Comparison of ENCODE assay signal across 28 mouse cellular contexts in the genomic region with DNA sequence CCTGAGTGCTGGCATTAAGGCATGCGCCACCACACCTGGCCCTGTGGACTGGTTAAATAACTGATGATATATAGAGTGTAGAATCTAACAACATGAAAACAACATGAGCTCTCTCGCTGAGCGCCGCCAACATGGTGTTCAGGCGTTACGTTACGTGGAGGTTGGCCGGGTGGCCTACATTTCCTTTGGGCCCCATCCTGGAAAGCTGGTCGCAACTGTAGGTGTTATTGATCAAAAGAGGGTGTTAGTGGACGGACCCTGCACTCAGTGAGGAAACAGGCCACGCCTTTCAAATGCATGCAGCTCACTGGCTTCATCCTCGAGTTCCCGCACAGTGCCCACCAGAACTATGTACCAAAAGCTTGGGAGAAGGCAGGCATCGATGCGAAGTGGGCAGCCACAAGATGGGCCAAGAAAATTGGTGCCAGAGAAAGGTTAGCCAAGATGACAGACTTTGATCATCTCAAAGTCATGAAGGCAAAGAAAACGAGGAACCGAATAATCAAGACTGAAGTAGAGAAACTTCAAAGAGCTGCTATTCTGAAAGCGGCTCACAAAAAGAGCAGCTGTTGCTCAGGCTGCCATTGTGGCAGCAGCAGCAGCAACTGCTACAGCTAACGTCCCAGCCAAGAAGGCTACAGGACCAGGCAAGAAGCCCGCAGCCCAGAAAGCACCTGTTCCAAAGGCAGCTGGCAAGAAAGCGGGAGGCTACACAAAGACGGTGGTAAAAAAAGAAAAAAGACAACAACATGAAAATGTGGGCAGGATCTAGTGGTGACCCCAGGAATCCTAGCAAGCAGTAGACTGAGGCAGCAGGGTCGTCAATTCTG. TPM values are rescaled to one million over a fixed set of nuclear protein-coding genes. Genes with fewer than 3 reads are reported as not detected.
A peak's percentile ranks its signal among the peaks of the same experiment; 100 is the strongest.
DNase-seq lines count a peak whose midpoint lies in the region; ATAC-seq and TF ChIP-seq lines count a peak whose summit lies in the region.
"Had no signal": no experiment of that assay in that cellular context is flagged by ENCODE, and none has a peak within 500 bp of the region (broad histone marks: within the 10 kb centered on the region; RNA-seq: fewer than 3 reads in every experiment).

No protein-coding gene starts in this region.

- no peak overlapping the region for H3K4me3 ChIP-seq in embryonic facial prominence, embryonic 14.5 days (ENCODE audit: low read depth, low read length)
- no peak overlapping the region for H3K4me3 ChIP-seq in embryonic facial prominence, embryonic 10.5 days
- no peak overlapping the region for H3K4me3 ChIP-seq in hindbrain, postnatal 0 days (ENCODE audit: low read length)
- no peak overlapping the region for H3K4me3 ChIP-seq in hindbrain, embryonic 16.5 days (ENCODE audit: low read length)
- H3K4me3 ChIP-seq: embryonic facial prominence, embryonic 12.5 days; layer of hippocampus, adult 2 months; neural tube, embryonic 12.5 days had no signal

- no peak overlapping the region for H3K4me2 ChIP-seq in embryonic facial prominence, embryonic 14.5 days (ENCODE audit: low read depth, low read length)
- H3K4me2 ChIP-seq in hindbrain, postnatal 0 days (ENCODE audit: low read depth, low read length): no peak overlapping the region
- H3K4me2 ChIP-seq in hindbrain, embryonic 16.5 days (ENCODE audit: low read length): no peak overlapping the region
- H3K4me2 ChIP-seq: embryonic facial prominence, embryonic 12.5 days; liver, embryonic 11.5 days; neural tube, embryonic 12.5 days had no signal

- peaks cover 56% of the 10 kb centered on the region for H3K36me3 ChIP-seq in embryonic facial prominence, embryonic 14.5 days (ENCODE audit: control insufficient read depth, insufficient read depth, low read length)
- peaks cover 66% of the 10 kb centered on the region for H3K36me3 ChIP-seq in embryonic facial prominence, embryonic 10.5 days (replicated peaks)
- H3K36me3 ChIP-seq in hindbrain, postnatal 0 days (ENCODE audit: insufficient read depth, low read length): peaks cover 4% of the 10 kb centered on the region; the same call in 1 of the 2 replicates
- H3K36me3 ChIP-seq in hindbrain, embryonic 16.5 days (ENCODE audit: control insufficient read depth, insufficient read depth, low read length): peaks cover 25% of the 10 kb centered on the region
- H3K36me3 ChIP-seq: G1E had no signal

- TF ChIP-seq CTCF in hindbrain, postnatal 0 days (IDR thresholded peaks at IDR 0.05; ENCODE audit: low read depth): no peak

- WGBS in embryonic facial prominence, embryonic 14.5 days: 87% methylated on average over 23 of the region's 23 CpGs
- 93% methylated on average over 23 of the region's 23 CpGs for WGBS in embryonic facial prominence, embryonic 10.5 days
- WGBS in hindbrain, postnatal 0 days: 79% methylated on average over 23 of the region's 23 CpGs
- 83% methylated on average over 23 of the region's 23 CpGs for WGBS in hindbrain, embryonic 16.5 days

- H3K27me3 ChIP-seq in embryonic facial prominence, embryonic 14.5 days (replicated peaks; ENCODE audit: control insufficient read depth, insufficient read depth, low read length): no peaks in the 10 kb centered on the region
- H3K27me3 ChIP-seq in embryonic facial prominence, embryonic 10.5 days (replicated peaks; ENCODE audit: low read depth, poor library complexity, severe bottlenecking): no peaks in the 10 kb centered on the region
- no peaks in the 10 kb centered on the region for H3K27me3 ChIP-seq in hindbrain, postnatal 0 days (ENCODE audit: insufficient read depth, low read length)
- no peaks in the 10 kb centered on the region for H3K27me3 ChIP-seq in hindbrain, embryonic 16.5 days (replicated peaks; ENCODE audit: control insufficient read depth, insufficient read depth, low read length)
- H3K27me3 ChIP-seq: embryonic facial prominence, embryonic 12.5 days; neural tube, embryonic 12.5 days had no signal

- no peaks in the 10 kb centered on the region for H3K4me1 ChIP-seq in embryonic facial prominence, embryonic 14.5 days (ENCODE audit: control insufficient read depth, insufficient read depth, low read length)
- no peaks in the 10 kb centered on the region for H3K4me1 ChIP-seq in embryonic facial prominence, embryonic 10.5 days
- H3K4me1 ChIP-seq in hindbrain, postnatal 0 days (ENCODE audit: insufficient read depth, low read length): no peaks in the 10 kb centered on the region
- H3K4me1 ChIP-seq in hindbrain, embryonic 16.5 days (ENCODE audit: control insufficient read depth, insufficient read depth, low read depth, low read length): no peaks in the 10 kb centered on the region
- H3K4me1 ChIP-seq: embryonic facial prominence, embryonic 12.5 days; neural tube, embryonic 12.5 days had no signal

- H3K27ac ChIP-seq in embryonic facial prominence, embryonic 14.5 days (replicated peaks; ENCODE audit: low read depth, low read length): no peak overlapping the region; the same call in 1 of the 2 replicates
- H3K27ac ChIP-seq in embryonic facial prominence, embryonic 10.5 days (replicated peaks): no peak overlapping the region
- H3K27ac ChIP-seq in hindbrain, postnatal 0 days: no peak overlapping the region
- no peak overlapping the region for H3K27ac ChIP-seq in hindbrain, embryonic 16.5 days (ENCODE audit: low read depth, low read length)
- H3K27ac ChIP-seq: embryonic facial prominence, embryonic 12.5 days; layer of hippocampus, adult 2 months; neural tube, embryonic 12.5 days had no signal

- peaks cover under 1% of the 10 kb centered on the region; the same call in 1 of the 2 replicates for H3K9me3 ChIP-seq in embryonic facial prominence, embryonic 14.5 days (ENCODE audit: control insufficient read depth, low read length)
- peaks cover 9% of the 10 kb centered on the region; the same call in 1 of the 2 replicates for H3K9me3 ChIP-seq in embryonic facial prominence, embryonic 10.5 days
- H3K9me3 ChIP-seq in hindbrain, postnatal 0 days (ENCODE audit: low read length): no peaks in the 10 kb centered on the region
- no peaks in the 10 kb centered on the region for H3K9me3 ChIP-seq in hindbrain, embryonic 16.5 days (ENCODE audit: control insufficient read depth, low read length)
- H3K9me3 ChIP-seq: embryonic facial prominence, embryonic 12.5 days; G1E had no signal

- no peak overlapping the region for H3K9ac ChIP-seq in embryonic facial prominence, embryonic 14.5 days (ENCODE audit: low read depth, low read length)
- H3K9ac ChIP-seq in hindbrain, postnatal 0 days (replicated peaks; ENCODE audit: low read length): no peak overlapping the region
- H3K9ac ChIP-seq in hindbrain, embryonic 16.5 days (ENCODE audit: low read depth, low read length): no peak overlapping the region
- H3K9ac ChIP-seq: embryonic facial prominence, embryonic 12.5 days; neural tube, embryonic 12.5 days had no signal

- peak; percentile 59 for DNase-seq in embryonic facial prominence, embryonic 14.5 days (ENCODE audit: low spot score)
- DNase-seq in embryonic facial prominence, embryonic 10.5 days (ENCODE audit: low spot score): no peak
- peak; percentile 24 for DNase-seq in hindbrain, postnatal 0 days (ENCODE audit: low spot score)
- peak; percentile 33 for DNase-seq in skeletal muscle tissue, adult 2 months (ENCODE audit: low read depth, low spot score)
- DNase-seq in thymus, postnatal 36 days: peak; percentile 59 to 84
- DNase-seq in adrenal gland, postnatal 4 days (ENCODE audit: low spot score in 2 of 2): no peak
- no peak for DNase-seq in T-cell, adult 2 months (ENCODE audit: low spot score)
- DNase-seq: cerebellum, adult 8-10 months; heart, postnatal 10 days; kidney, adult 2 months; kidney, postnatal 10 days; lung, adult 2 months; right cerebral cortex, adult 18-20 months had no signal

- no peak; the same call in 1 of the 2 replicates for ATAC-seq in embryonic facial prominence, embryonic 14.5 days (ENCODE audit: low read depth)
- ATAC-seq in hindbrain, postnatal 0 days: no peak
- ATAC-seq in hindbrain, embryonic 16.5 days: no peak

RNA-seq across cellular contexts. Expression of a gene that starts 9.1 kb away (rescaled TPM):
- 9.0 and 10.2 TPM in 2 replicates for polyA plus RNA-seq in embryonic facial prominence, embryonic 14.5 days (2014; fragmentation: Nextera tagmentation; extraction: Ambion mirVana)
- polyA plus RNA-seq in embryonic facial prominence, embryonic 10.5 days (2016; fragmentation: Nextera tagmentation; extraction: Ambion mirVana): 8.2 and 8.8 TPM in 2 replicates
- 9.2 and 11.7 TPM in 2 replicates for total RNA-seq in hindbrain, postnatal 0 days (2014; rRNA removed)
- 6.1 and 7.0 TPM in 2 replicates for polyA plus RNA-seq in hindbrain, postnatal 0 days (2015; fragmentation: Nextera tagmentation; extraction: Ambion mirVana)
- polyA plus RNA-seq in hindbrain, embryonic 16.5 days (2015; fragmentation: Nextera tagmentation; extraction: Ambion mirVana): 9.6 and 10.8 TPM in 2 replicates
- 10 to 100 TPM; 21.6 to 22.0 TPM for total RNA-seq in adrenal gland, postnatal 4 days (2021)
- polyA plus RNA-seq: G1E had no signal

RNA-seq across cellular contexts. Expression of a gene that starts 24.1 kb away (rescaled TPM):
- polyA plus RNA-seq in embryonic facial prominence, embryonic 14.5 days (2014; fragmentation: Nextera tagmentation; extraction: Ambion mirVana): 1.2 TPM in 2 replicates
- not detected in 2 replicates for polyA plus RNA-seq in embryonic facial prominence, embryonic 10.5 days (2016; fragmentation: Nextera tagmentation; extraction: Ambion mirVana)
- total RNA-seq in hindbrain, postnatal 0 days (2014; rRNA removed): not detected in 2 replicates
- polyA plus RNA-seq in hindbrain, postnatal 0 days (2015; fragmentation: Nextera tagmentation; extraction: Ambion mirVana): not detected in 2 replicates
- polyA plus RNA-seq in hindbrain, embryonic 16.5 days (2015; fragmentation: Nextera tagmentation; extraction: Ambion mirVana): not detected in 2 replicates
- not detected for total RNA-seq in adrenal gland, postnatal 4 days (2021)
- total RNA-seq: adrenal gland, adult 18-20 months; heart, postnatal 10 days; layer of hippocampus, adult 2 months; left cerebral cortex, postnatal 36 days had no signal
- polyA plus RNA-seq: cortical plate, adult 2 months; embryonic facial prominence, embryonic 12.5 days; forebrain, embryonic 16.5 days; G1E; hindbrain, embryonic 11.5 days; inflammation-experienced regulatory T-cells, adult 6 months; liver, embryonic 11.5 days; neural tube, embryonic 12.5 days; small intestine, adult 2 months; testis, adult 2 months had no signal

RNA-seq across cellular contexts. Expression of a gene that starts 38.6 kb away (rescaled TPM):
- polyA plus RNA-seq in embryonic facial prominence, embryonic 14.5 days (2014; fragmentation: Nextera tagmentation; extraction: Ambion mirVana): not detected in 2 replicates
- polyA plus RNA-seq in embryonic facial prominence, embryonic 10.5 days (2016; fragmentation: Nextera tagmentation; extraction: Ambion mirVana): 0.21 TPM in 1 of 2 replicates, not detected in the other
- not detected in 2 replicates for total RNA-seq in hindbrain, postnatal 0 days (2014; rRNA removed)
- polyA plus RNA-seq in hindbrain, postnatal 0 days (2015; fragmentation: Nextera tagmentation; extraction: Ambion mirVana): not detected in 2 replicates
- polyA plus RNA-seq in hindbrain, embryonic 16.5 days (2015; fragmentation: Nextera tagmentation; extraction: Ambion mirVana): not detected in 2 replicates
- total RNA-seq in adrenal gland, postnatal 4 days (2021): under 1 TPM in 1 of 2 experiments, not detected in 1; 0.28 TPM
- total RNA-seq: adrenal gland, adult 18-20 months; layer of hippocampus, adult 2 months; left cerebral cortex, postnatal 36 days; monocyte, adult 5-6 weeks had no signal
- polyA plus RNA-seq: cortical plate, adult 2 months; embryonic facial prominence, embryonic 12.5 days; forebrain, embryonic 16.5 days; G1E; hindbrain, embryonic 11.5 days; neural tube, embryonic 12.5 days had no signal

RNA-seq across cellular contexts. Expression of a gene that starts 50.8 kb away (rescaled TPM):
- polyA plus RNA-seq in embryonic facial prominence, embryonic 14.5 days (2014; fragmentation: Nextera tagmentation; extraction: Ambion mirVana): not detected in 2 replicates
- not detected in 2 replicates for polyA plus RNA-seq in embryonic facial prominence, embryonic 10.5 days (2016; fragmentation: Nextera tagmentation; extraction: Ambion mirVana)
- not detected in 2 replicates for total RNA-seq in hindbrain, postnatal 0 days (2014; rRNA removed)
- polyA plus RNA-seq in hindbrain, postnatal 0 days (2015; fragmentation: Nextera tagmentation; extraction: Ambion mirVana): 0.86 and 0.89 TPM in 2 replicates
- polyA plus RNA-seq in hindbrain, embryonic 16.5 days (2015; fragmentation: Nextera tagmentation; extraction: Ambion mirVana): 1.4 and 2.0 TPM in 2 replicates
- total RNA-seq in adrenal gland, postnatal 4 days (2021): under 1 TPM in 1 of 2 experiments, not detected in 1; 0.20 TPM
- total RNA-seq: adrenal gland, adult 18-20 months; heart, postnatal 10 days; layer of hippocampus, adult 2 months; left cerebral cortex, postnatal 36 days; monocyte, adult 5-6 weeks had no signal
- polyA plus RNA-seq: cortical plate, adult 2 months; embryonic facial prominence, embryonic 12.5 days; hindbrain, embryonic 11.5 days; liver, embryonic 11.5 days; neural tube, embryonic 12.5 days had no signal

RNA-seq across cellular contexts. Expression of a gene that starts 53.3 kb away (rescaled TPM):
- not detected in 2 replicates for polyA plus RNA-seq in embryonic facial prominence, embryonic 14.5 days (2014; fragmentation: Nextera tagmentation; extraction: Ambion mirVana)
- not detected in 2 replicates for polyA plus RNA-seq in embryonic facial prominence, embryonic 10.5 days (2016; fragmentation: Nextera tagmentation; extraction: Ambion mirVana)
- total RNA-seq in hindbrain, postnatal 0 days (2014; rRNA removed): not detected in 2 replicates
- polyA plus RNA-seq in hindbrain, postnatal 0 days (2015; fragmentation: Nextera tagmentation; extraction: Ambion mirVana): not detected in 2 replicates
- polyA plus RNA-seq in hindbrain, embryonic 16.5 days (2015; fragmentation: Nextera tagmentation; extraction: Ambion mirVana): not detected in 2 replicates
- total RNA-seq in adrenal gland, postnatal 4 days (2021): not detected
- total RNA-seq: adrenal gland, adult 18-20 months; G1E; heart, postnatal 10 days; layer of hippocampus, adult 2 months; left cerebral cortex, postnatal 36 days; monocyte, adult 5-6 weeks had no signal
- polyA plus RNA-seq: cortical plate, adult 2 months; embryonic facial prominence, embryonic 12.5 days; forebrain, embryonic 16.5 days; G1E; hindbrain, embryonic 11.5 days; liver, embryonic 11.5 days; neural tube, embryonic 12.5 days had no signal

Comparison
In these comparisons a context has a peak if more than half of its experiments do, and no peak if none do; other contexts are left out.
1. DNase-seq: peak in embryonic facial prominence, embryonic 14.5 days (single experiment), hindbrain, postnatal 0 days (single experiment), skeletal muscle tissue, adult 2 months (single experiment) and thymus, postnatal 36 days (2 of 2); none in embryonic facial prominence, embryonic 10.5 days (single experiment), adrenal gland, postnatal 4 days (0 of 2) and T-cell, adult 2 months (single experiment).